Mouse (Mus musculus) neural tube, embryonic 13.5 days (tissue): Measurements from ENCODE around the gene Ppat. TPM values are rescaled to one million over a fixed set of nuclear protein-coding genes. Genes with fewer than 3 reads are reported as not detected.

Source experiments
- polyA plus RNA-seq: library from polyadenylated mRNA; unstranded; fragments of >200 nt; fragmentation: Nextera tagmentation; extraction: Ambion mirVana; gene quantifications from 2 replicates; pipeline ENCODE4 v1.2.1, GENCODE M21; 2015

Ppat gene
- polyA plus RNA-seq, 1 experiment from 2014 or later = 12.9 TPM

Other genes with a start within 250 kb of the Ppat start
- 18.3 and 21.6 TPM in 2 replicates for gene Aasdh, start 46.1 kb downstream of the Ppat start, polyA plus RNA-seq
- 178 and 195 TPM in 2 replicates for gene Paics, start 271 bp downstream of the Ppat start, polyA plus RNA-seq
- 84.6 and 89.7 TPM in 2 replicates for gene Srp72, start 23.1 kb upstream of the Ppat start, polyA plus RNA-seq
- not detected in 2 replicates for gene Arl9, start 52.5 kb upstream of the Ppat start, polyA plus RNA-seq
- 0.18 and 1.1 TPM in 2 replicates for gene Thegl, start 64.4 kb upstream of the Ppat start, polyA plus RNA-seq
- 8.8 and 9.2 TPM in 2 replicates for gene Hopx, start 163.5 kb upstream of the Ppat start, polyA plus RNA-seq